Mouse (Mus musculus): Measurements from ENCODE around the gene Pde4c. TPM values are rescaled to one million over a fixed set of nuclear protein-coding genes. Genes with fewer than 3 reads are reported as not detected.
A peak's percentile ranks its signal among the peaks of the same experiment; 100 is the strongest.

Pde4c gene
- polyA plus RNA-seq, 1 experiment: 4.1 TPM

GRCm38 (mm10) chr8:70773833-70774232 lies 50.3 kb downstream of the Pde4c start:
- no peak overlapping the region for H3K4me3 ChIP-seq (replicated peaks; ENCODE audit: extremely low read depth, low read depth, low read length)
- DNase-seq: peak; percentile 70
- peaks cover 8% of the 10 kb centered on the region for H3K4me1 ChIP-seq (ENCODE audit: control insufficient read depth, insufficient read depth, low read length)
- 23% methylated on average over 9 of the region's 9 CpGs for WGBS
- no peak for TF ChIP-seq POLR2A (IDR thresholded peaks at IDR 0.05; ENCODE audit: borderline replicate concordance, extremely low read depth, low read depth, low read length)
- no peak for TF ChIP-seq CTCF (IDR thresholded peaks at IDR 0.05; ENCODE audit: insufficient read depth, low read length)

- 91% methylated on average over 18 of the region's 18 CpGs for WGBS
- TF ChIP-seq CTCF (IDR thresholded peaks at IDR 0.05; ENCODE audit: insufficient read depth, low read length) (no peak), POLR2A (IDR thresholded peaks at IDR 0.05; ENCODE audit: borderline replicate concordance, extremely low read depth, low read depth, low read length) (no peak)
- no peak for DNase-seq
- Histone ChIP-seq H3K4me3 (replicated peaks; ENCODE audit: extremely low read depth, low read depth, low read length) (no peak overlapping the region), H3K4me1 (ENCODE audit: control insufficient read depth, insufficient read depth, low read length) (peaks cover 8% of the 10 kb centered on the region; the same call in 1 of the 2 replicates)
Observed at GRCm38 (mm10) chr8:70774740-70775139, 51.2 kb downstream of the Pde4c start.

GRCm38 (mm10) chr8:70775227-70775626 lies 51.7 kb downstream of the Pde4c start:
- WGBS: 87% methylated on average over 5 of the region's 5 CpGs
- peaks cover 8% of the 10 kb centered on the region; the same call in 1 of the 2 replicates for H3K4me1 ChIP-seq (ENCODE audit: control insufficient read depth, insufficient read depth, low read length)
- TF ChIP-seq CTCF (IDR thresholded peaks at IDR 0.05; ENCODE audit: insufficient read depth, low read length) (no peak), POLR2A (IDR thresholded peaks at IDR 0.05; ENCODE audit: borderline replicate concordance, extremely low read depth, low read depth, low read length) (no peak)
- H3K4me3 ChIP-seq (replicated peaks; ENCODE audit: extremely low read depth, low read depth, low read length): no peak overlapping the region
- DNase-seq: no peak

- TF ChIP-seq CTCF (IDR thresholded peaks at IDR 0.05; ENCODE audit: insufficient read depth, low read length) (no peak), POLR2A (IDR thresholded peaks at IDR 0.05; ENCODE audit: borderline replicate concordance, extremely low read depth, low read depth, low read length) (no peak)
- 2% methylated on average over 34 of the region's 34 CpGs for WGBS
- H3K4me3 ChIP-seq (replicated peaks; ENCODE audit: extremely low read depth, low read depth, low read length): peak overlapping the region; percentile 83
- DNase-seq: no peak
- peaks cover 8% of the 10 kb centered on the region; the same call in 1 of the 2 replicates for H3K4me1 ChIP-seq (ENCODE audit: control insufficient read depth, insufficient read depth, low read length)
Observed at GRCm38 (mm10) chr8:70775851-70776495, 52.5 kb downstream of the Pde4c start.

- DNase-seq: peak; percentile 97
- TF ChIP-seq POLR2A (IDR thresholded peaks at IDR 0.05; ENCODE audit: borderline replicate concordance, extremely low read depth, low read depth, low read length): peak; percentile 77; the same call in 1 of the 2 replicates
- TF ChIP-seq CTCF (IDR thresholded peaks at IDR 0.05; ENCODE audit: insufficient read depth, low read length): no peak
- WGBS: under 1% methylated on average over 93 of the region's 94 CpGs
- Histone ChIP-seq H3K4me1 (ENCODE audit: control insufficient read depth, insufficient read depth, low read length) (peaks cover 8% of the 10 kb centered on the region; the same call in 1 of the 2 replicates), H3K4me3 (replicated peaks; ENCODE audit: extremely low read depth, low read depth, low read length) (peak within 1 kb of the TSS; percentile 86)
Observed at GRCm38 (mm10) chr8:70776496-70777444, 53.2 kb downstream of the Pde4c start, which contains the start of gene Pik3r2. Gene Pik3r2, minus strand, starts transcription at chr8:70776713.

- H3K4me3 ChIP-seq (replicated peaks; ENCODE audit: extremely low read depth, low read depth, low read length): no peak overlapping the region
- no peak for TF ChIP-seq CTCF (IDR thresholded peaks at IDR 0.05; ENCODE audit: insufficient read depth, low read length)
- no peak for TF ChIP-seq POLR2A (IDR thresholded peaks at IDR 0.05; ENCODE audit: borderline replicate concordance, extremely low read depth, low read depth, low read length)
- 0 out of 2 replicates have a peak, but pooled peaks cover 3% of the 10 kb centered on the region for H3K4me1 ChIP-seq (ENCODE audit: control insufficient read depth, insufficient read depth, low read length)
- 73% methylated on average over 11 of the region's 11 CpGs for WGBS
- no peak for DNase-seq
Observed at GRCm38 (mm10) chr8:70780093-70780492, 56.6 kb downstream of the Pde4c start.

- TF ChIP-seq CTCF (IDR thresholded peaks at IDR 0.05; ENCODE audit: insufficient read depth, low read length) (no peak), POLR2A (IDR thresholded peaks at IDR 0.05; ENCODE audit: borderline replicate concordance, extremely low read depth, low read depth, low read length) (no peak)
- Histone ChIP-seq H3K4me1 (ENCODE audit: control insufficient read depth, insufficient read depth, low read length) (peaks cover 8% of the 10 kb centered on the region), H3K4me3 (replicated peaks; ENCODE audit: extremely low read depth, low read depth, low read length) (no peak overlapping the region)
- no peak for DNase-seq
- WGBS: 93% methylated on average over 25 of the region's 25 CpGs
Observed at GRCm38 (mm10) chr8:70786291-70787050, 63.0 kb downstream of the Pde4c start.

- peaks cover 12% of the 10 kb centered on the region for H3K4me1 ChIP-seq (ENCODE audit: control insufficient read depth, insufficient read depth, low read length)
- no peak overlapping the region for H3K4me3 ChIP-seq (replicated peaks; ENCODE audit: extremely low read depth, low read depth, low read length)
- TF ChIP-seq CTCF (IDR thresholded peaks at IDR 0.05; ENCODE audit: insufficient read depth, low read length) (no peak), POLR2A (IDR thresholded peaks at IDR 0.05; ENCODE audit: borderline replicate concordance, extremely low read depth, low read depth, low read length) (no peak)
- WGBS: 91% methylated on average over 3 of the region's 3 CpGs
- DNase-seq: no peak
Observed at GRCm38 (mm10) chr8:70787051-70787445, 63.5 kb downstream of the Pde4c start.

All from lung, adult 2 months (tissue).